Mouse (Mus musculus) intestine, postnatal 0 days (tissue): ENCODE measurements around the gene Clec16a. TPM values are rescaled to one million over a fixed set of nuclear protein-coding genes. Genes with fewer than 3 reads are reported as not detected.

Experiments
- ATAC-seq: fragments of 200-750 bp; cut with Nextera tagmentation; 2 replicates; pipeline ENCODE4 v1.8.0; 2017; ENCODE audit warnings: mild to moderate bottlenecking, moderate TSS enrichment, moderate library complexity
- H3K27ac ChIP-seq: fragments of 300-500 bp; sonication (generic); 2 replicates; pipeline ENCODE4 v1.5.1; 2014; ENCODE audit warnings: mild to moderate bottlenecking, low read depth, low read length, moderate library complexity
- H3K27me3 ChIP-seq: fragments of 300-500 bp; sonication (generic); replicated peaks from 2 replicates; pipeline ENCODE4 v1.6.1; 2014; ENCODE audit warnings: low read length, mixed read lengths; ENCODE audit not compliant: control insufficient read depth, insufficient read depth
- H3K36me3 ChIP-seq: fragments of 300-500 bp; sonication (generic); 2 replicates; pipeline ENCODE4 v1.6.1; 2014; ENCODE audit warnings: mild to moderate bottlenecking, moderate library complexity; ENCODE audit not compliant: control insufficient read depth, insufficient read depth
- H3K4me1 ChIP-seq: fragments of 300-500 bp; sonication (generic); replicated peaks from 2 replicates; pipeline ENCODE4 v1.6.1; 2014; ENCODE audit warnings: antibody characterized with exemption, low read length, mixed read lengths; ENCODE audit not compliant: control insufficient read depth, insufficient read depth
- H3K4me2 ChIP-seq: fragments of 300-500 bp; sonication (generic); replicated peaks from 2 replicates; pipeline ENCODE4 v1.6.1; 2014; ENCODE audit warnings: low read depth, mild to moderate bottlenecking, moderate library complexity
- H3K4me3 ChIP-seq: fragments of 300-500 bp; sonication (generic); 2 replicates; pipeline ENCODE4 v1.5.1; 2014; ENCODE audit warnings: low read depth, low read length
- H3K9ac ChIP-seq: fragments of 300-500 bp; sonication (generic); 2 replicates; pipeline ENCODE4 v1.6.1; 2014; ENCODE audit warnings: mild to moderate bottlenecking, low read depth, low read length
- H3K9me3 ChIP-seq: fragments of 300-500 bp; sonication (generic); 2 replicates; pipeline ENCODE4 v1.6.1; 2016; ENCODE audit warnings: mixed run types; ENCODE audit not compliant: control insufficient read depth
- CTCF ChIP-seq: sonication (generic); IDR thresholded peaks from 2 replicates; pipeline ENCODE4 v1.5.1; 2016; ENCODE audit warnings: low read depth, mild to moderate bottlenecking, control low read depth, antibody characterized with exemption, moderate library complexity
- WGBS: fragments of 180-500 bp; shearing (Covaris S2); extraction: QIAGEN DNeasy Blood & Tissue Kit; methylation state at CpG from one replicate; pipeline ENCODE4 v1.1.7; 2014; 5-methylcytosine and 5-hydroxymethylcytosine counted together
- polyA plus RNA-seq: library from polyadenylated mRNA; unstranded; fragments of >200 nt; fragmentation: Nextera tagmentation; extraction: Ambion mirVana; gene quantifications from 2 replicates; pipeline ENCODE4 v1.2.1, GENCODE M21; 2015

The Clec16a gene
- polyA plus RNA-seq, 1 experiment from 2014 or later: 30.4 TPM

DNA sequence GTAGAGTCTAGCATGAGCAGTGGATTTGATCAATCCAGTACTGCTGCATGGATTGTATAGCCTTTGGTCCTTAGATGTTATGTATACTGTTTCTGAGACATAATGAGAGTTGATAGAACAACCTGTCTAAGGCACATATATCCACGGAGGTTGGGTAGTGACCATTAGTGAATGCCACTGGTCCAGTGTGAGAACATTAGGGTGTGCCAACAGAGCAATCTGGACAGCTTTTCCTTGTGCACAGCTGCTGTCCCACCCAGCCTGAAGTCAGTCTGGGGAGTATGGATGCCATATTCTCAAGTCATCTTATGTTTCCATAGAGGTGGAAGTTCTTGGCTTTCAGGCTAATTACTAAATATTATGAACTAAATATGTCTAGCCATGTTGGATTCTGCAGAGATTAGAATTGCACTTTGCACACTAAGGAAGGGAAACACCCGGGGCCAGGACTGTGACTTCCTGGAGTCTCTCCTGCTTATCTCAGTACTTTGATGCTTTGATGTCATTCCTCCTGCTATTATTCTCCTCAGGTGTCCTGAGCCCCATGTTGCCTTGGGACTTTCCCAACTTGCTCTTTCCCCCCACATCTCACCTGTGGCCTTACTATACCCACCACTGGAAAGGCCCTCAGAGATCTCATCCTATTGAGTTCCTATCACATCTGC lies 36.2 kb downstream of the Clec16a start:
- Histone ChIP-seq H3K4me3 (no peak overlapping the region), H3K27ac (0 out of 2 replicates have a peak overlapping the region, but pooled peaks have one; percentile 22), H3K36me3 (peaks cover 40% of the 10 kb centered on the region), H3K4me2 (no peak overlapping the region), H3K9me3 (no peaks in the 10 kb centered on the region), H3K9ac (no peak overlapping the region), H3K27me3 (no peaks in the 10 kb centered on the region), H3K4me1 (no peaks in the 10 kb centered on the region)
- no peak for TF ChIP-seq CTCF
- peak; percentile 93 for ATAC-seq
- 55% methylated on average over 2 of the region's 2 CpGs for WGBS

DNA sequence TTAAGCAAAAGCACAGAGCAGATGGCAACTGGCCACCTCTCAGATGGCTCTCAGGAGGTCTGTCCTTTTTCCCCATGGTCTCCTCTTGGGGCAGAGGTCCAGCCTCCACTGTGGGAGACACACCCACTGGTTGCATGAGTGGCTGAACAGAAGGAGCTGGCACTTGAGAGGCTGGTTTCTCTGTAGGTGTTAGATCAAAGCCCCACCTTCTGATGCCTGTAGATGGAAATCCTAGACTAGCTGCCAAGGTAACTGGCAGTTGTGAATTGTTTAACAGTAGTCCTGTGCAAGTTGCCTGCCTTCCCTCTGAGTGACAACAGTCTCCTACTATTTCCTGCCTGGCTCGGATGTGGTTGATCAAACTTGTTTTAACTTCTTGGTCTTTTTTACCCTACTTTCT lies 40.0 kb downstream of the Clec16a start:
- no peak overlapping the region for H3K27ac ChIP-seq
- no peak overlapping the region for H3K4me2 ChIP-seq
- no peak for TF ChIP-seq CTCF
- H3K27me3 ChIP-seq: no peaks in the 10 kb centered on the region
- WGBS: 80% methylated on average over 1 of the region's 1 CpGs
- no peak overlapping the region for H3K4me3 ChIP-seq
- no peaks in the 10 kb centered on the region for H3K4me1 ChIP-seq
- peaks cover 43% of the 10 kb centered on the region for H3K36me3 ChIP-seq
- H3K9me3 ChIP-seq: no peaks in the 10 kb centered on the region
- no peak overlapping the region for H3K9ac ChIP-seq
- ATAC-seq: no peak

GRCm38 (mm10) chr16:10586546-10586945 lies 41.4 kb downstream of the Clec16a start:
- H3K27me3 ChIP-seq: no peaks in the 10 kb centered on the region
- H3K27ac ChIP-seq: no peak overlapping the region
- no peak for ATAC-seq
- 84% methylated on average over 3 of the region's 3 CpGs for WGBS
- peaks cover 37% of the 10 kb centered on the region for H3K36me3 ChIP-seq
- no peak overlapping the region for H3K4me2 ChIP-seq
- peak; percentile 60 for TF ChIP-seq CTCF
- no peaks in the 10 kb centered on the region for H3K9me3 ChIP-seq
- no peak overlapping the region for H3K4me3 ChIP-seq
- no peaks in the 10 kb centered on the region for H3K4me1 ChIP-seq
- no peak overlapping the region for H3K9ac ChIP-seq

GRCm38 (mm10) chr16:10599888-10600740 lies 55.0 kb downstream of the Clec16a start:
- Histone ChIP-seq H3K4me2 (no peak overlapping the region), H3K27ac (no peak overlapping the region), H3K4me1 (no peaks in the 10 kb centered on the region), H3K9ac (no peak overlapping the region), H3K9me3 (no peaks in the 10 kb centered on the region), H3K4me3 (no peak overlapping the region), H3K36me3 (peaks cover 44% of the 10 kb centered on the region), H3K27me3 (no peaks in the 10 kb centered on the region)
- no peak for ATAC-seq
- TF ChIP-seq CTCF: no peak
- WGBS: 73% methylated on average over 5 of the region's 5 CpGs

DNA sequence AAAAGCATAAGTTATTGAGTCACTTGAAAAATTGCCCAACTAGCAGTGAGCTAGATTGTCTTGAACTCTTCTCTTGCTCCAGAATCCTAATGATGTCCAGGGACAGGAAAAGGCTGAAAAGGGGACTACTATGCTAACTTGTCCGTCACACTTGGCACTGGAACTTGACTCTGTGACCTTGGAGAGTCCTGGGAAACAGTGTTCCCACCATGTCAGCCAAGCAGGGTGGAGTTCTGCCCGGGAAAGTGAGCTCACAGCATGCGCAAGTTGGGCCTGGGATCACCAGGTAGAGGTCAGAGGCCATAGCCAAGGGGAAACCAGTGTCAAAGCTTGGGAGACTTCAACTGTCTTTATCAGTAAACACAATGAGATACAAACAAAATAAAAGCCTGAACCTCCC lies 62.7 kb downstream of the Clec16a start:
- Histone ChIP-seq H3K4me1 (no peaks in the 10 kb centered on the region), H3K9ac (no peak overlapping the region), H3K4me2 (no peak overlapping the region), H3K4me3 (no peak overlapping the region), H3K9me3 (no peaks in the 10 kb centered on the region), H3K27me3 (no peaks in the 10 kb centered on the region), H3K36me3 (peaks cover 30% of the 10 kb centered on the region), H3K27ac (no peak overlapping the region)
- TF ChIP-seq CTCF: no peak
- 90% methylated on average over 3 of the region's 3 CpGs for WGBS
- no peak for ATAC-seq

GRCm38 (mm10) chr16:10609921-10610320 lies 64.8 kb downstream of the Clec16a start:
- Histone ChIP-seq H3K36me3 (peaks cover 40% of the 10 kb centered on the region), H3K27me3 (no peaks in the 10 kb centered on the region), H3K9me3 (no peaks in the 10 kb centered on the region), H3K4me1 (no peaks in the 10 kb centered on the region), H3K9ac (no peak overlapping the region), H3K4me2 (no peak overlapping the region), H3K4me3 (no peak overlapping the region), H3K27ac (no peak overlapping the region)
- WGBS: 90% methylated on average over 7 of the region's 7 CpGs
- ATAC-seq: no peak
- TF ChIP-seq CTCF: no peak
